Mouse (Mus musculus): Measurements from ENCODE around the gene Slc35g1. TPM values are rescaled to one million over a fixed set of nuclear protein-coding genes. Genes with fewer than 3 reads are reported as not detected.

The Slc35g1 gene
- polyA plus RNA-seq, 1 experiment from 2014 or later, result 3.4 TPM

DNA sequence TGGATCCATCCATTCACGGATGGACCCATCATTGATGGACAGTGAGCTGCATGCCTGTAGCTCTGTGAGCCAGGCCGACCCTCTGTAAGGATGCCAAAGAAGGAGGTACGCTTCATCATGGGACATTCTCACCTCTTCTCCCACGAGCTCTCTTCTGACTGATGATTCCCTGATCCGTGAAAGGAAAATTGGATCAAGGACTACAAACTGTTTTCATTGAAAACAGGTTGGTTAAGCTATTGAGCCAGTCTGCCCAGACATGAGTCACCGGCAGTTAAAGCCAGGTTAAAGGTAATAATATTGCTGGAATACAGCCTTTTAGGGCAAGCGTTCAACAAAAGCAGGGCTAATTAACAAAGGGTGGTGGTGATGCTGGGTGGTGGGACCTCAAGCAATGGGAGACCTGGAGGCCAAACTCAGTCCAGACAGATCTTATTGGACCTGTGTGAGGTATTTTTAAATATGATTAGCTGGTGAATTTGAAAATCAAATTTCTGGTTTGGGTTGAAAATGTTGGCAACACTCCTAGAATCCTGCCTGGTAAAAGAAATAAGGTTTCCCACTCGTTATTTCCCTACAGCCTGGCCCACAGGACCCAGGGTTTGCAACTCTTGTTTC is 39.5 kb upstream of the Slc35g1 start:
- Histone ChIP-seq H3K27me3 (ENCODE audit: control insufficient read depth, insufficient read depth, low read depth, low read length) (no peaks in the 10 kb centered on the region), H3K9me3 (replicated peaks; ENCODE audit: control insufficient read depth, low read length) (no peaks in the 10 kb centered on the region), H3K27ac (ENCODE audit: low read length) (no peak overlapping the region), H3K4me2 (ENCODE audit: low read depth, low read length) (no peak overlapping the region), H3K36me3 (ENCODE audit: control insufficient read depth, insufficient read depth) (no peaks in the 10 kb centered on the region), H3K4me1 (ENCODE audit: control insufficient read depth, low read depth, low read length) (no peaks in the 10 kb centered on the region), H3K4me3 (ENCODE audit: low read depth, low read length) (no peak overlapping the region), H3K9ac (ENCODE audit: low read depth, low read length) (no peak overlapping the region)
- no peak for ATAC-seq (ENCODE audit: low read depth)
- 69% methylated on average over 8 of the region's 8 CpGs for WGBS (ENCODE audit: insufficient replicate concordance)

DNA sequence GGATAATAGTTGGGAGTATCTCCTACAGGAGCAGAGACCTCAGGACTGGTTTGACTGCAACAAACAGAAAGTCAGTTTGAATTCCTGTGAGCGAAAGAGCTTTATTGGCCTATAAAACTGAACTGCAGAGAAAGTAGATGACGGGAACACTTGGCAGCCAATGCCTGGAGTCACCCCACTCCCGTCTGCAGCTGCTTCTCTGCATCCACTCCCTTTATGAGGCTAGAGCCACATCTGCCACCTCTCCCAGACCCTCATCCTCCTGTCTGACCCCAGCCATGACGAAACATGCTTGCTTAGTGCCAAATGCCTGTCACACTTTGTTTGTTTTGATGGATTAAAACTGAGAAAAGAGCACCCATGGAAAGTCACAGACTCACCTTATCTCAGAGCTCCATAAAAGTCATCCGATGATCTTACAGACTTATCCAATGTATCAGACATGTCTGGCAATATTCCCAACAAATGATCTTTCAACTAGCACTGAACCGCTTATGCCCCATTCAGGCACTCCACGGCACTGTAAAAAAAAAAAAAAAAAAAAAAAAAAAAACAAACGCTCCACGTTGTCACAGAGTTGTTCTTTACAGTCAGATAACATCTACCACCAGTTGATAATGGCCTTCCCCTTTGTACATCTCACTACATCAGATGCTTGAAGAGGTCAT is 37.7 kb upstream of the Slc35g1 start:
- Histone ChIP-seq H3K27ac (ENCODE audit: low read length) (no peak overlapping the region), H3K9ac (ENCODE audit: low read depth, low read length) (no peak overlapping the region), H3K9me3 (replicated peaks; ENCODE audit: control insufficient read depth, low read length) (no peaks in the 10 kb centered on the region), H3K36me3 (ENCODE audit: control insufficient read depth, insufficient read depth) (no peaks in the 10 kb centered on the region), H3K4me1 (ENCODE audit: control insufficient read depth, low read depth, low read length) (no peaks in the 10 kb centered on the region), H3K27me3 (ENCODE audit: control insufficient read depth, insufficient read depth, low read depth, low read length) (no peaks in the 10 kb centered on the region), H3K4me2 (ENCODE audit: low read depth, low read length) (no peak overlapping the region), H3K4me3 (ENCODE audit: low read depth, low read length) (no peak overlapping the region)
- ATAC-seq (ENCODE audit: low read depth), result no peak
- WGBS (ENCODE audit: insufficient replicate concordance), result 42% methylated on average over 9 of the region's 9 CpGs

DNA sequence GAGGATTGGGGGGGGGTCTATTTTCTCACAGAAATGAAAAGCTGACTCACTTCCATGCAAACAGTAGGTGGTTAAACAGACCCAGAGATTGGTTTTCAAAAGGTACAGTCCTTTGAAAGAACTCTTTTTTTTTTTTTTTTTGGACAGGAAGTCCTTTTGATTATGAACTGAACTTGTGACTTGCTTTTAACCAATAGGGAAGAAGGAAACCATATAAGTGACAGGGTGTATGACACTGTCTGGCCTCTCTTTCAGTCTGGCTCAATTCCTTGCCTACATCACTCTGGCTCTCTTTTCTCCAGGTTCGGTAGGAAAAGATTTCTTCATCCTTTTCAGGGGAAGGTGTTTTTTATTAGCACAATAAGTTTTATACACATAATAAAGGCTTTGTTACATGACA is 36.5 kb upstream of the Slc35g1 start:
- WGBS (ENCODE audit: insufficient replicate concordance), result 65% methylated on average over 1 of the region's 1 CpGs
- H3K27me3 ChIP-seq (ENCODE audit: control insufficient read depth, insufficient read depth, low read depth, low read length), result no peaks in the 10 kb centered on the region

DNA sequence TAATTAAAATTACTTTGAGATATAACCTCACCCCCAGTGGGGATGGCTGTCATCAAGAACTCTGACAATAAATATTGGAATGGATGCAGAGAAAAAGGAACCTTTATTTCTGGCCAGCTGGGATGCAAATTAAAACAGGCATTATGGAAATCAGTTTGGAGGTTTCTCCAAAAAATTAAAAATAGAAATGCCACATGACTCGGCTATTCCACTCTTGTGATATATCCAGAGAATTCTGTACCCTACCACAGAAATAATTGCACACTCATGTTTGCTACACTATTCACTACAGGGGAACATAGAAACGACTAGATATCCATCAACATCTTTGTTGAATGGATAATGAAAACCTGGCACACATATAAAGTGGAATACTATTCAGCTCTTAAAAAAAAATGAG is 33.9 kb upstream of the Slc35g1 start:
- no peak for ATAC-seq (ENCODE audit: low read depth)
- Histone ChIP-seq H3K4me3 (ENCODE audit: low read depth, low read length) (no peak overlapping the region), H3K4me2 (ENCODE audit: low read depth, low read length) (no peak overlapping the region), H3K9me3 (replicated peaks; ENCODE audit: control insufficient read depth, low read length) (no peaks in the 10 kb centered on the region), H3K4me1 (ENCODE audit: control insufficient read depth, low read depth, low read length) (no peaks in the 10 kb centered on the region; the same call in 1 of the 2 replicates), H3K9ac (ENCODE audit: low read depth, low read length) (no peak overlapping the region), H3K36me3 (ENCODE audit: control insufficient read depth, insufficient read depth) (no peaks in the 10 kb centered on the region), H3K27me3 (ENCODE audit: control insufficient read depth, insufficient read depth, low read depth, low read length) (no peaks in the 10 kb centered on the region), H3K27ac (ENCODE audit: low read length) (no peak overlapping the region)
- 43% methylated on average over 2 of the region's 2 CpGs for WGBS (ENCODE audit: insufficient replicate concordance)

More for the DNA sequence above, 36.5 kb upstream of the Slc35g1 start:
- no peaks in the 10 kb centered on the region for H3K36me3 ChIP-seq (ENCODE audit: control insufficient read depth, insufficient read depth)
- H3K27ac ChIP-seq (ENCODE audit: low read length), result no peak overlapping the region
- H3K9me3 ChIP-seq (replicated peaks; ENCODE audit: control insufficient read depth, low read length), result no peaks in the 10 kb centered on the region
- H3K4me2 ChIP-seq (ENCODE audit: low read depth, low read length), result no peak overlapping the region
- H3K4me3 ChIP-seq (ENCODE audit: low read depth, low read length), result no peak overlapping the region
- ATAC-seq (ENCODE audit: low read depth), result no peak
- H3K4me1 ChIP-seq (ENCODE audit: control insufficient read depth, low read depth, low read length), result no peaks in the 10 kb centered on the region; the same call in 1 of the 2 replicates
- no peak overlapping the region for H3K9ac ChIP-seq (ENCODE audit: low read depth, low read length)

DNA sequence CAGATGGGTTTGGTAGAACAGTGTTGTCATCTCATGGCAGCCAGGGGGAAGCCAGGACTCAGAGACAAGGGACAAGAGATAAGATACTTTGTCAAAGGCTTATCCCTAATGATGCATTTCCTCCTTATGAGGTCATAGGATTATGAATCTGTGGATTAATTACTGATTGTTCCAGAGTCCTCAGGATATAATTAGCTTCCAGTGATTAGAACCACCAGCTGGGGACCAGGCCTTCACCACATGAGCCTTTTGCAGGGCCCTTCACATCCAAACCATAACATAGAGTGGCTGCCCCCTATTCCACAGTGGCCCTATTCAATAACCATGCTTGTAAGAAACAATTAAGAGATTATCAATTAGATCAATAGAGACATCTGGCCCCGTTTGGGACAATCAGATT is 32.4 kb upstream of the Slc35g1 start:
- no peak for ATAC-seq (ENCODE audit: low read depth)
- H3K4me2 ChIP-seq (ENCODE audit: low read depth, low read length), result no peak overlapping the region

DNA sequence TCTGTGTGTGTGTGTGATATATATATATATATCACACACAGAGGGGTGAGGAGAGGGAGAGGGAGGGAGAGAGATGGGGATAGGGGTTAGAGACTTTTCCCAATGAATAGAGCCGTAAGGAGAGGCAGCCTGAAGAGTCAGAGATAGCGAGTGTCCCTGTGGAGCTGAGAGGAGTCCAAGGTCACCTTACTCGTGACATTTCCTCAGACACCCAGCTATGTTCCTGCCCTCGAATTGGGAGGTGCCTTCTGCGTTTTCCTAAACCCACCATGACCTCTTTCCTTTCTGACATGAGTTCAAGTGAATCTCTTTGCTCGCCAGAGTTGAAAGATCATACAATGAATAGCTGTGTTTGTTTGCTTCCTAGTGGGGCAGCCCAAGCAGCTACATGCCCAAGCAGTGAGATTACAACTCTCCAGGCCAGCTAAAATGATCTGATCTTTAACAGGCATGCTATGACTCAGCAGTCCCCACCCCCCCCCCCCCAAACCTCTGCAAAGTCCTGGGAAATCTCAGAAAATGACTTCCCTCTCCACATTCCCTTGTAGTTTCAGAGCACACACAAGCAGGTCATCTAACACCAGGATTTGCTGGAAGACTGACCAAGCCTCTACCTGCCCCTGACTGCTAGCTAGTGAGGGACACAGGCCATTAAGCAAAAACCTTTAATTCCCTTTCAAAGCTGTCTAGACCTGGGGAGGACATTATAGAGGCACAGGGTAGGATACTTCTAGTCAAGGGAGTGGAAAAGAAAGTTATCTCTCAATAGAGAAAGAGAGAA is 31.7 kb upstream of the Slc35g1 start:
- Histone ChIP-seq H3K4me1 (ENCODE audit: control insufficient read depth, low read depth, low read length) (no peaks in the 10 kb centered on the region; the same call in 1 of the 2 replicates), H3K36me3 (ENCODE audit: control insufficient read depth, insufficient read depth) (no peaks in the 10 kb centered on the region), H3K9ac (ENCODE audit: low read depth, low read length) (no peak overlapping the region), H3K4me2 (ENCODE audit: low read depth, low read length) (no peak overlapping the region), H3K27me3 (ENCODE audit: control insufficient read depth, insufficient read depth, low read depth, low read length) (no peaks in the 10 kb centered on the region), H3K4me3 (ENCODE audit: low read depth, low read length) (no peak overlapping the region), H3K9me3 (replicated peaks; ENCODE audit: control insufficient read depth, low read length) (no peaks in the 10 kb centered on the region), H3K27ac (ENCODE audit: low read length) (no peak overlapping the region)
- ATAC-seq (ENCODE audit: low read depth), result no peak
- 40% methylated on average over 6 of the region's 6 CpGs for WGBS (ENCODE audit: insufficient replicate concordance)

More for the DNA sequence above, 32.4 kb upstream of the Slc35g1 start:
- H3K9ac ChIP-seq (ENCODE audit: low read depth, low read length), result no peak overlapping the region
- no peak overlapping the region for H3K27ac ChIP-seq (ENCODE audit: low read length)
- no peaks in the 10 kb centered on the region for H3K27me3 ChIP-seq (ENCODE audit: control insufficient read depth, insufficient read depth, low read depth, low read length)
- no peaks in the 10 kb centered on the region for H3K9me3 ChIP-seq (replicated peaks; ENCODE audit: control insufficient read depth, low read length)
- H3K4me3 ChIP-seq (ENCODE audit: low read depth, low read length), result no peak overlapping the region
- H3K4me1 ChIP-seq (ENCODE audit: control insufficient read depth, low read depth, low read length), result no peaks in the 10 kb centered on the region; the same call in 1 of the 2 replicates
- no peaks in the 10 kb centered on the region for H3K36me3 ChIP-seq (ENCODE audit: control insufficient read depth, insufficient read depth)
- WGBS (ENCODE audit: insufficient replicate concordance), result 33% methylated on average over 1 of the region's 1 CpGs

DNA sequence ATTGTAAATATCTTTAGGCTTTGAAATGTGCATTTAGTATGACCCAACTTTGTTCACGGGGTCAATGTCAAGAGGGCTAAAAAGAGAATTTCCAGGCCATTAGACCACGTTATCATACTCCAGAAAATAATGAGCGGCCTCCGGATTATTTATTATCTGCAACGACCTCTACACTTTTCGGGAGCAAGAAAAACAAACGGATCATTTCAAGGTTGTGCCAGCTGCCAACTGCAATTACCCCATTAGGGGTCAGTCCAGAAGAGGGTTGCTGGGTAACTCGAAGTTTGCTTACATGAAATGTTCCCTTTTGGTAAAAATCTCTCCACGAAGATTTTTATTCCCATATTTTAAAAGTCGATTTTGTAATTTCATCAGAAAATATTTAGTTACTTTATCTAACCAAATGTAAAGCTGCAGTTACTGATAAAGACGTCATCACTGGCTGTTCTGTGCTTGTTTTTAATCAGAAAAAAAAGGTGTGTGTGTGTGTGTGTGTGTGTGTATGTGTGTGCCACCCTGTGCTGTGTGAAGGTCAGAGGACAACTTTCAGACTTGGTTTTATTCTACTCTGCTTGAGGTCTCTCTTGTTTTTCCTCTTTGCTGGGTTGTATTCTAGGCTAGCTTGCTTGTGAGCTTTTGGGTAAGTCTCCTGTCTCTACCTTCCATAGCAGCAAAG is 30.7 kb upstream of the Slc35g1 start:
- 35% methylated on average over 11 of the region's 11 CpGs for WGBS (ENCODE audit: insufficient replicate concordance)

DNA sequence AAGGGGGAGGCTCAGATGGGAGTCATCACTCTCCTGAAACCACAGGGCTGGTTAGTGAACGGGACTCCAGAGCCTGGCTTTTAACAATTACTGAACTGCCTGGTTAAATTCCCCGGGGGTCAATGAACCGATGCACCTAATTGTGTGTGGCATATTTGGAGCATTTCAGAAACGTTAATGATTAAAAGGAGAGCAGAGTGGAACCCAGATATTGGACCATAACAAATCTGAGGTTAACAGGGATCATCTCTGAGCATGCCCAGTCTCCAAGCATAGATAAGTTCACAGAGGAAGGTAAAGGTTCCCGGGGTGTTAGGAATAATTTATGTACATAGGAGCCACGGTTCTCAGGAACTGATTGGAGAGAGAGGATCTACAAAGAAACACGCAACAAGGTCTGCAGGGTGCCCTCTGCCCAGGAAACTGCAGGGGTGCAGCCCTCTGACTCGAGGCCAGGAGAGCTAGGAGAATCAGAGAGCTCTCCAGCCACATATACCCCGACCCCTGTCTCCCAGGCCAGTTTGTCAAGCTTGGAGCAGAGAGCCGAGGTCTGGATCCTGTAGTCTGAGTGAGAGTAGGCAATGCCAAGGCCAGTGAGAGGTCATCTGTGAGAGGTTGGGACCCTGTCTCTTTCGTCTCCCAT is 23.2 kb upstream of the Slc35g1 start:
- Histone ChIP-seq H3K4me1 (ENCODE audit: control insufficient read depth, low read depth, low read length) (no peaks in the 10 kb centered on the region; the same call in 1 of the 2 replicates), H3K4me2 (ENCODE audit: low read depth, low read length) (no peak overlapping the region), H3K9ac (ENCODE audit: low read depth, low read length) (no peak overlapping the region), H3K27ac (ENCODE audit: low read length) (peak overlapping the region; percentile 48), H3K9me3 (replicated peaks; ENCODE audit: control insufficient read depth, low read length) (no peaks in the 10 kb centered on the region), H3K27me3 (ENCODE audit: control insufficient read depth, insufficient read depth, low read depth, low read length) (no peaks in the 10 kb centered on the region), H3K36me3 (ENCODE audit: control insufficient read depth, insufficient read depth) (no peaks in the 10 kb centered on the region), H3K4me3 (ENCODE audit: low read depth, low read length) (no peak overlapping the region)
- 29% methylated on average over 11 of the region's 11 CpGs for WGBS (ENCODE audit: insufficient replicate concordance)
- peak; percentile 87 for ATAC-seq (ENCODE audit: low read depth)

More for the DNA sequence above, 30.7 kb upstream of the Slc35g1 start:
- H3K4me3 ChIP-seq (ENCODE audit: low read depth, low read length), result no peak overlapping the region
- no peak overlapping the region for H3K27ac ChIP-seq (ENCODE audit: low read length)
- no peaks in the 10 kb centered on the region for H3K36me3 ChIP-seq (ENCODE audit: control insufficient read depth, insufficient read depth)
- no peaks in the 10 kb centered on the region; the same call in 1 of the 2 replicates for H3K4me1 ChIP-seq (ENCODE audit: control insufficient read depth, low read depth, low read length)
- no peak overlapping the region for H3K4me2 ChIP-seq (ENCODE audit: low read depth, low read length)
- H3K9me3 ChIP-seq (replicated peaks; ENCODE audit: control insufficient read depth, low read length), result no peaks in the 10 kb centered on the region
- H3K27me3 ChIP-seq (ENCODE audit: control insufficient read depth, insufficient read depth, low read depth, low read length), result no peaks in the 10 kb centered on the region
- H3K9ac ChIP-seq (ENCODE audit: low read depth, low read length), result no peak overlapping the region
- ATAC-seq (ENCODE audit: low read depth), result no peak
